13 mouse cellular contexts compared by ENCODE assay signal in genomic region chr6:147243655-147244054, GRCm38 (mm10). TPM values are rescaled to one million over a fixed set of nuclear protein-coding genes. Genes with fewer than 3 reads are reported as not detected.
A peak's percentile ranks its signal among the peaks of the same experiment; 100 is the strongest.
DNase-seq lines count a peak whose midpoint lies in the region; ATAC-seq and TF ChIP-seq lines count a peak whose summit lies in the region.
"Had no signal": no experiment of that assay in that cellular context is flagged by ENCODE, and none has a peak within 500 bp of the region (broad histone marks: within the 10 kb centered on the region; RNA-seq: fewer than 3 reads in every experiment).

No protein-coding gene starts in this region.

- H3K36me3 ChIP-seq in hindbrain, embryonic 14.5 days (replicated peaks; ENCODE audit: control insufficient read depth, insufficient read depth), result no peaks in the 10 kb centered on the region
- no peaks in the 10 kb centered on the region for H3K36me3 ChIP-seq in hindbrain, embryonic 10.5 days
- no peaks in the 10 kb centered on the region for H3K36me3 ChIP-seq in myocyte (ENCODE audit: control insufficient read depth, insufficient read depth)

- TF ChIP-seq POLR2A in myocyte (IDR thresholded peaks at IDR 0.05; ENCODE audit: insufficient read length, low read depth), result no peak

- no peaks in the 10 kb centered on the region for H3K27me3 ChIP-seq in hindbrain, embryonic 14.5 days (ENCODE audit: control insufficient read depth, insufficient read depth, low read length)
- H3K27me3 ChIP-seq in hindbrain, embryonic 10.5 days (ENCODE audit: insufficient read depth, poor library complexity, severe bottlenecking), result no peaks in the 10 kb centered on the region
- H3K27me3 ChIP-seq in myocyte (ENCODE audit: control insufficient read depth, insufficient read depth, insufficient read length), result no peaks in the 10 kb centered on the region

- no peak overlapping the region for H3K4me3 ChIP-seq in hindbrain, embryonic 14.5 days (replicated peaks; ENCODE audit: low read length)
- H3K4me3 ChIP-seq in hindbrain, embryonic 10.5 days, result no peak overlapping the region
- H3K4me3 ChIP-seq in myocyte, result no peak overlapping the region

- WGBS in hindbrain, embryonic 14.5 days, result 57% methylated on average over 5 of the region's 5 CpGs
- 55% methylated on average over 5 of the region's 5 CpGs for WGBS in hindbrain, embryonic 10.5 days

- H3K4me2 ChIP-seq in hindbrain, embryonic 14.5 days (replicated peaks), result no peak overlapping the region
- peak overlapping the region; percentile 2 for H3K4me2 ChIP-seq in myocyte (ENCODE audit: low read depth)
- H3K4me2 ChIP-seq: liver, embryonic 11.5 days had no signal

- no peaks in the 10 kb centered on the region for H3K9me3 ChIP-seq in hindbrain, embryonic 14.5 days (ENCODE audit: control insufficient read depth, low read length)
- H3K9me3 ChIP-seq in hindbrain, embryonic 10.5 days, result no peaks in the 10 kb centered on the region

- H3K79me2 ChIP-seq in myocyte (ENCODE audit: control insufficient read depth, insufficient read depth), result no peaks in the 10 kb centered on the region

- H3K9ac ChIP-seq in hindbrain, embryonic 14.5 days, result no peak overlapping the region

- peak; percentile 66 to 81 for DNase-seq in adrenal gland, adult (ENCODE audit: inconsistent age in 2 of 2, low spot score in 1 of 2)
- DNase-seq in adrenal gland, adult 18-20 months (ENCODE audit: low spot score in 2 of 2), result no peak
- DNase-seq in hindbrain, embryonic 14.5 days (ENCODE audit: low spot score), result peak; percentile 28
- no peak for DNase-seq in hindbrain, embryonic 10.5 days (ENCODE audit: low spot score)
- peak; percentile 32 for DNase-seq in brain, adult 2 months (ENCODE audit: low read depth, low spot score)
- DNase-seq in urinary bladder, adult 18-20 months (ENCODE audit: low spot score in 2 of 2), result no peak
- DNase-seq in frontal cortex, adult 2 months (ENCODE audit: extremely low spot score in 1 of 2, low spot score in 1 of 2), result no peak
- DNase-seq: kidney, postnatal 36 days had no signal

- no peak; the same call in 1 of the 2 replicates for ATAC-seq in hindbrain, embryonic 14.5 days (ENCODE audit: low FRiP score)
- ATAC-seq: intestine, postnatal 0 days; lung, postnatal 0 days had no signal

- no peaks in the 10 kb centered on the region for H3K4me1 ChIP-seq in hindbrain, embryonic 14.5 days (replicated peaks; ENCODE audit: control insufficient read depth, insufficient read depth, low read length)
- no peaks in the 10 kb centered on the region for H3K4me1 ChIP-seq in hindbrain, embryonic 10.5 days (replicated peaks)

- no peak overlapping the region for H3K27ac ChIP-seq in hindbrain, embryonic 14.5 days
- no peak overlapping the region for H3K27ac ChIP-seq in hindbrain, embryonic 10.5 days

- no peak overlapping the region for H3ac ChIP-seq in myocyte (ENCODE audit: control insufficient read depth, insufficient read length)

TF ChIP-seq in myocyte, 11 proteins besides CTCF, POLR2A, EP300 and RAD21:
- peak; percentile 79 for TF ChIP-seq USF1 (IDR thresholded peaks at IDR 0.05; ENCODE audit: low read depth)
- no peak for TF ChIP-seq POLR2AphosphoS2 (IDR thresholded peaks at IDR 0.05; ENCODE audit: insufficient read length, low read depth)
TF ChIP-seq in myocyte: peak in this region for 1.

RNA-seq across cellular contexts. Expression of gene Pthlh, which starts 20.3 kb away (rescaled TPM):
- total RNA-seq in adrenal gland, adult 18-20 months (2021), result 1 to 10 TPM in 1 of 2 experiments, under 1 TPM in 1; 0.23 to 1.3 TPM
- polyA plus RNA-seq in hindbrain, embryonic 14.5 days (2014; fragmentation: Nextera tagmentation; extraction: Ambion mirVana), result 3.2 and 4.3 TPM in 2 replicates
- polyA plus RNA-seq in hindbrain, embryonic 10.5 days (2016; fragmentation: Nextera tagmentation; extraction: Ambion mirVana), result 2.8 and 6.4 TPM in 2 replicates
- 0.18 TPM for polyA plus RNA-seq in myocyte (2012; fragmentation: generic; extraction: Trizol)
- 2.8 and 2.9 TPM in 2 replicates for polyA plus RNA-seq in frontal cortex, adult 2 months (2012; rRNA removed)
- total RNA-seq: monocyte, adult 5-6 weeks had no signal

Comparison
In these comparisons a context has a peak if more than half of its experiments do, and no peak if none do; other contexts are left out.
1. DNase-seq: peak in adrenal gland, adult (2 of 2), hindbrain, embryonic 14.5 days (single experiment) and brain, adult 2 months (single experiment); none in adrenal gland, adult 18-20 months (0 of 2), hindbrain, embryonic 10.5 days (single experiment), urinary bladder, adult 18-20 months (0 of 2) and frontal cortex, adult 2 months (0 of 2).